Mouse (Mus musculus) urinary bladder, postnatal 4 days (tissue): ENCODE measurements around the gene Ttll3.

Experiments
- DNase-seq, 2 experiments: peaks; one replicate each; pipeline ENCODE4 v3.0.0; 2021 to 2022; ENCODE audit warnings: low spot score in 2 of 2

Ttll3 gene

DNA sequence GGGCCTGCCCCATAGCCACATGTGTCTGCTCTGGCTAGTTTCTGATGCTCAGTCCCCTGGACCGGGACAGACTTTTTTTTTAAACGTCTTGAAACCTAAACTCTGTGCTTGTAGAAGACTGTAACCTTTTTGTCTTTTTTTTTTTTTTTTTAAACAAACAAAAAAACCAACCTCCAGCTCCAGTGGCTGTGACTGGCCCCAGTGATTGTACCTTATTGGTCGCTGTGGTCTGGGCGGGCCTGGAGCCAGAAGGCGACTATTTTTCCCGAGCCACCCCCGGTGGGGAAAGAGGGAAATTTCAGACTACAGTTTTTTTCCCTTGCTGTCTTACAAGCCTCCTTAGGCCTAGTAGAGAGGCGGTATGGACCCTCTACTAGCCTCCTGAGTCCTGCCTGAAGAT lies at the start of gene Ttll3:
Ttll3 (plus strand) TSS at position 301 of the 400 bp plus-strand sequence.
- DNase-seq, result no peak

DNA sequence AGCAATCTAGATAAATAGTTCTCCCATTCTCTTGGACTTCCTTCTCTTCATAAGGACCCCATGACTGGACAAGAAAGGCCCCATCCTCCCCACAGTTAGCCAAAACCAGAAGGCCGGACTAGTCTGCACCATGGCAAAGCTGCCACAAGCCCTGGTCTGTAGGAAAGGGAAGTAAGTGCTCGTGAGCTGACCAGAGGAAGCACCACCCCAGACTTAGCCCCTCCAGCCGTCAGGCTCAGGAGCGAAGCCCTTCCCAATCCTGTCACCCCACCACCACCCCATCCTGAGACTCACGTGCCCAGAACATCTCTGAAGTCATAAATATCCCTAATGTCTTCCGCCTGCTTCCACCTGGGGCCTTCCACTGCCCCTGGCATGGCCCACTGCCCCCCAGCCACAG lies 47.5 kb upstream of the Ttll3 start:
- DNase-seq, result no peak

GRCm38 (mm10) chr6:113342297-113342696 lies 46.8 kb upstream of the Ttll3 start:
- no peak for DNase-seq

DNA sequence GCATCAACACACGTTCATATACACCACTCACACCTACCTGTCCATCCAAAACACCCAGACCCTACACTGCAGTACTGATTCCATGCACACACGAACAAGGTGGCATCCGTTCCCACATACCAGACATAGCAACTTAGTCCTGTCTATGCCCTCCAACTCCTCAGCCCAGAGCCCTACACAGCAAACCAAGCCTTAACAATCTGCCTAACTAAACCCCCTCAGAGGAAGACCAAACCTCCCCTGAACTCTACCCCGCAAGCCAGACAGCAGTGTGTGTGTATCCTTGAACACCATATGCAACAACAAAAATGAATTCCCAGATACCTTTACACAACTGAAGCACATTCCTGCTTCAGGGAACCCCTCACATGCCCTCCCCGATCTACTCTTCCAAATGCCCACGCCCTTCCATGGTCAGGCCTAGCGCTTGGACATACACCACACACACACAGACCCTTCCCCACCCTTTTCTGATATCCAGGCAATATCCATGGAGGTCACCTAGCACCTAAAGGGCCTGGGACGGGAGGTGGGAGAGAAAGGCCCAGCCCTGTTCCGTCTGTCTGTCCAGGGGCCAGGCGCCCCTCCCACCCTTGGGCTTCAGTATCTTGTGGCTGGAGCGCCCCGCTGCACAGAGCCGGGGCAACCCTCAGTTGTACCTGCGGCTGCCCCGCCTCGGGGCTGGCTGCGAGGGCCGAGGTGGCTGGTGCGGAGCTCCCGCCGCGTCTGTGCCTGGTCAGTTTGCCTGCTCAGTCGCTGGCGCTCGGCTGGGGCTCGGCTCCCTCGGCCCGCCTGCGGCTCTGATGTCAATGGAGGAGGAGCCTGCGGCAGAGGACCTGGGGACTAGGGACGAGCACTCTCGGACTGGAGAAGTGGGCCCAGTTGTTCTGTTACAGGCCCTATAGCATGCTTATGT lies 45.6 kb upstream of the Ttll3 start, which contains the start of gene Camk1:
Camk1 (minus strand) TSS at position 808 of the 916 bp plus-strand sequence.
- DNase-seq, result peak; percentile 74 to 77

- DNase-seq, result peak; percentile 50 to 70
Observed at GRCm38 (mm10) chr6:113344321-113344720, 44.7 kb upstream of the Ttll3 start.

- DNase-seq, result no peak
Observed at GRCm38 (mm10) chr6:113346897-113347296, 42.2 kb upstream of the Ttll3 start.

GRCm38 (mm10) chr6:113350538-113350937 lies 38.5 kb upstream of the Ttll3 start:
- no peak for DNase-seq

DNA sequence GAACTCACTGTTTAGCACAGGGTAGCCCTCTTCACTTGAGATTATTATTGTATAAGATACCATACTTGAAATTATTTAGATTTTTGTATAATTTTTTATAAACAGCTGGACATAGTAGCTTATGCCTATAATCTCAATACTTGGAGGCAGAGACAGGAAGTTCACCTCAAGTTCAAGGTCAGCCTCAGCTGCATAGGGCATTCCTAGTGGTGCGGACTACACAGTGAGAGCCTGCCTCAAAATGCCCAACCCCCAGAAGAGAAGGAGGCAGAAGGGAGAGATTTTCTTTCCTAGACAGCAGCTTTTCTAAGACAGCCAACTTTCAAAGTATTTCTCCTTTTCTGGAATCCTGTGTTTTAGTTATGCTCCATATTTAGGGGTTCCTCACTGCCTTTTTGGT lies 37.9 kb upstream of the Ttll3 start:
- no peak for DNase-seq

GRCm38 (mm10) chr6:113351653-113352052 lies 37.4 kb upstream of the Ttll3 start:
- no peak for DNase-seq

DNA sequence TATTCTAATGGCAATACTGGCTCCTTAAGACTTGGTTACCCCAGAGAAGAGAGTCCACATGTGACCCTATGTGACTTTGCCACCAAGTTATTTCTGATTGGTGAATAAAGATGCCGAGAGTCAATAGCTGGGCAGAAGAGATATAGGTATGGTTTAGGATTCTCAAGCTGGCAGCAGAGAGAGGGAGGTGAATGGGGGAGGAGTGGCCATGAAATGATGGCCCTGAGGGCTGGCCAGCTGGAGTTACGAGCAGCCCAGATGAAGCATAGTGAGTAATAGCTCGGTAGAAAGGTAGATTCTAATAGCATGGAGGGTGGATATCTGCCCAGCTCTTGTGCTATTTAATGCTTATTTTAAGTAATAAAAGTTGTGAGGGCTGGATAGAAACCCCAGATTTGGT lies 36.2 kb upstream of the Ttll3 start:
- no peak for DNase-seq

DNA sequence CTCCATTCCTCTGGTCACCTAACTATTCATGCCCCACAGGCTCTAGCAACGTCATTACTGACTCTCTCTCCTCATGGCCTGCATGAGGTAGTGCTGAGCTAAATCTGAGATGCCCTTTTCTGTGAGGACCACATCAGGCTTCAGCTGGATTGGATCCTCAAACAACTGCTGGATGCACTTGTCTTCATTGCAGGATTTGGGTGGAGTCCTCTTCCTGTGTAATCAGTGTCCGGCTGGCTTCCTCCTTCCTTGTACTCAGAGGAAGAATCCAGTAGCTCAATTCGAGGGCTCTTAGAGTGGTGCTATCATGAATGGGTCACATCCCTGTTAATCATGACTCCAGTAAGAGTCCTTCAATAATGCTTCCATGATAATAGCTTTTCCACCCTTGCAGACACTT lies 35.4 kb upstream of the Ttll3 start:
- no peak for DNase-seq

- no peak for DNase-seq
Observed at GRCm38 (mm10) chr6:113361476-113361875, 27.6 kb upstream of the Ttll3 start.

- no peak for DNase-seq
Observed at GRCm38 (mm10) chr6:113362241-113362640, 26.8 kb upstream of the Ttll3 start.

- DNase-seq, result no peak
Observed at GRCm38 (mm10) chr6:113364518-113365135, 24.4 kb upstream of the Ttll3 start.

- no peak for DNase-seq
Observed at GRCm38 (mm10) chr6:113366639-113367038, 22.4 kb upstream of the Ttll3 start.

GRCm38 (mm10) chr6:113367574-113367973 lies 21.5 kb upstream of the Ttll3 start:
- DNase-seq, result no peak

GRCm38 (mm10) chr6:113368124-113368523 lies 20.9 kb upstream of the Ttll3 start:
- DNase-seq, result no peak

GRCm38 (mm10) chr6:113368577-113368976 lies 20.5 kb upstream of the Ttll3 start:
- no peak for DNase-seq

DNA sequence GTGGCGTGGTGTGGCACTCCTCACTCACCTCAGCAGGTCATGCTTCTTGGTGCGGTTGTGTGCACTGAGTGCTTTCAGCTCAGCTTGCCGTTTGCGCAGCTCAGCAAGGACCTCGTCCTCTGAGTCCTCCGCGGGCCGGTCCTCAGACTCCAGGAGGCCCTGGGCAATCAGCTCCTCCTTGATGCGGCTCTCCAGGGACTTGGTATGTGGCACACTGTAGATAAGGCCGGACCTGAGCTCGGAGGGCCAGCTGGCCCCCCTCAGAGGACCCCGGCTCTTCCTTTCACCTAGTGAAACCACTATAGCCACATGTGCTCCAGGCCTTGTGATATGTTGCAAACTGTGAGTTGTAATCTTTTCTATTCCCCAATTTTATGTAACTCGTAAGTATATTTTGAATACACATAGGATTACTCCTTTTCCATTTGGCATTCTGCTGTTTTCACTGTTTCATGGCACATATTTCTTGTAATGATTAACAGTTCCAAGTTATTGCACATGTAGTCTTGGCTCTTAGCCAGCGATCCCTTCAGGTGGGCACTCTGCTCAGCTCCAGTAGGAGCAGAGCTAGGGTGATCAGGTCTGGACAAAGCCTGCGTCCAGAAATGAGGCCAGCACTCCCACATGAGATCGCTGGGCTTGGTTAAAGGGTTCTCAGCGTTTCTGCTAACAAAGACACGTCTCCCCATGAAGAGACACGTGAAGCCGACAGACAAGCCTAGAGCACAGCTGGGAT lies 18.7 kb upstream of the Ttll3 start:
- DNase-seq, result no peak

DNA sequence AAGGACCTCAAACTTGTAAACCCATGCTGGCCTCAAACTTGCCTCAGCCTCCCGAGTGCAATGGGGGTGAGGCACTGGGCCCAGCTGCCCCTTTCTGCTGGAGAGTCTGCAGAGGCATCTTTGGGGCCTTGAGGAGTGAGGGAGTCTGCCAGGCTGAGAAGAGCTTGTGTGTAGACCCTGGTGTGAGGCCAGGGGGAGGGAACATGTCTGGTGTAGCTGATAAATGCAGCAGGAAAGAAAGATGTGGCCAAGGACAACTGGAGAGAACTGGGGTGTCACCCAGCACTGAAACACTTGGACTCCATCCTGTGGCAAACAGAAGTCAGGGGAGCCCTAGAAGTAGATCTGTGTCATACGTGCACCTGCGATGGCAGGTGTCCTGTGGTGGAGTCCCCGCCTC lies 15.6 kb upstream of the Ttll3 start:
- DNase-seq, result no peak

DNA sequence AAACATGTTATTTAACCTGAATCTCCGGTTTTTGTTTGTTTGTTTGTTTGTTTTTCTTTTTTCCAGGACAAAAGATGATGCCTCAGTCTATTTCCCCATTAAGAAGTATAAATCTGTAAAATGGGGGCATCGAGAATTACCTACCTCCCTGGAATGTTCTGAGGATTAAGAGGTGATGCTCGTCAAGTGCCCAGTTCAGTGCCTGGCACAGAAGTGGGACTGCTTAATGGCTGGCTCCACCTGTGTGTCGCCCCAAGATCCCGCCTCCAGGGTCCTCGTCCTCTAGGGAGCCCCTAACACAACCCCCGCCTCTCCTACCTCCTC lies 11.9 kb upstream of the Ttll3 start:
- no peak for DNase-seq
